Mouse (Mus musculus) heart, adult 9 months (tissue): Measurements from ENCODE around the gene Olfr395.
"Not testable (repeated sequence)": the region's sequence is repeated elsewhere in the genome, so short reads cannot be mapped to it uniquely, and the experiment has no call there.

Source experiments
- DNase-seq, 2 experiments: peaks; one replicate each; pipeline ENCODE4 v3.0.0; 2022; ENCODE audit warnings: low spot score in 2 of 2

Gene Olfr395

DNA sequence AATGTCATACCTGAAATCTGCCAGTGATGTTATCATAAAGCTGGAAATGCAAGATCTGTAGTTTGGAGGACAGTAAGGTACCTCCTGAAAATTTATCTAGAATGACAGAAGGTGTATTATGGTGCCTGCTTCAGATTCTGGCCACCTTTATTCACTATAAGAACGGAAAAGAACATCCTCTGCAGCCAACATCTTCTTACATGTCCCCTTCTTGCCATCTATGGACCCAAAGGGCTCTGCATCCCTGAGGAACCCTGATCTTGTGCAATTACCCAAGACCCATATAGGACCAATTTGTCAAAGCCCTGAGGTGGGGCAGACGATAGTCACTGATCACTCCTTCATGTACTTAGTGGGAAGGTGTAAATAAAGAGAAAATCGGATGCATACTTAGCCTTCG, at the start of gene Olfr395:
Gene Olfr395, minus strand, starts transcription at position 101 of the 400 bp plus-strand sequence.
- not testable (repeated sequence) for DNase-seq

- DNase-seq = no peak
Observed at GRCm38 (mm10) chr11:73936377-73936776, 27.3 kb upstream of the Olfr395 start, which contains the start of gene Olfr23. Olfr23 (plus strand) TSS chr11:73936677.

GRCm38 (mm10) chr11:73890671-73891070, 18.4 kb downstream of the Olfr395 start, which contains the start of gene Olfr394:
Olfr394 (minus strand) TSS chr11:73890771.
- no peak for DNase-seq
